Mouse (Mus musculus) spleen, adult 2 months (tissue): ENCODE data around the gene Mmp12. TPM values are rescaled to one million over a fixed set of nuclear protein-coding genes. Genes with fewer than 3 reads are reported as not detected.

Experiments used
- polyA plus RNA-seq: library from polyadenylated mRNA; depleted of rRNA; stranded (reverse); fragments of >200 nt; gene quantifications from 2 replicates; pipeline ENCODE4 v1.2.3, GENCODE M21; 2012; rRNA removed

The Mmp12 gene
- polyA plus RNA-seq, 1 experiment, result 1.5 TPM

Other genes with a start within 250 kb of the Mmp12 start
- gene Dync2h1, start 159.9 kb upstream of the Mmp12 start, polyA plus RNA-seq, result 0.35 and 0.38 TPM in 2 replicates
- 13.6 and 27.1 TPM in 2 replicates for gene Dcun1d5, start 159.9 kb upstream of the Mmp12 start, polyA plus RNA-seq
- 0.05 and 0.11 TPM in 2 replicates for gene Mmp13, start 71.9 kb upstream of the Mmp12 start, polyA plus RNA-seq
- gene Mmp1b, start 43.7 kb downstream of the Mmp12 start, polyA plus RNA-seq, result not detected in 2 replicates
- 0.63 and 0.67 TPM in 2 replicates for gene Mmp3, start 101.4 kb downstream of the Mmp12 start, polyA plus RNA-seq
- not detected in 2 replicates for gene Mmp10, start 158.0 kb downstream of the Mmp12 start, polyA plus RNA-seq
- gene Mmp8, start 214.1 kb downstream of the Mmp12 start, polyA plus RNA-seq, result 1.1 and 1.4 TPM in 2 replicates
- 0.21 TPM in 1 of 2 replicates, not detected in the other for gene Mmp27, start 227.0 kb downstream of the Mmp12 start, polyA plus RNA-seq